Mouse (Mus musculus) adrenal gland, postnatal 25 days (tissue): ENCODE measurements around the gene Frrs1. TPM values are rescaled to one million over a fixed set of nuclear protein-coding genes. Genes with fewer than 3 reads are reported as not detected.

Experiments
- DNase-seq: peaks from one replicate; pipeline ENCODE4 v3.0.0; 2021; ENCODE audit warnings: mixed read lengths
- total RNA-seq: library from RNA; stranded (reverse); gene quantifications from 2 replicates; pipeline ENCODE4 v1.2.3, GENCODE M21; 2021

Gene Frrs1
- total RNA-seq, 1 experiment from 2014 or later, result 31.4 TPM

GRCm38 (mm10) chr3:116848099-116848498, 11.2 kb upstream of the Frrs1 start:
- no peak for DNase-seq

GRCm38 (mm10) chr3:116848936-116849335, 10.3 kb upstream of the Frrs1 start:
- no peak for DNase-seq

- no peak for DNase-seq
These were observed 8.9 kb upstream of the Frrs1 start for GRCm38 (mm10) chr3:116850376-116850775.

- no peak for DNase-seq
These were observed 6.8 kb upstream of the Frrs1 start for GRCm38 (mm10) chr3:116852421-116852820.

DNA sequence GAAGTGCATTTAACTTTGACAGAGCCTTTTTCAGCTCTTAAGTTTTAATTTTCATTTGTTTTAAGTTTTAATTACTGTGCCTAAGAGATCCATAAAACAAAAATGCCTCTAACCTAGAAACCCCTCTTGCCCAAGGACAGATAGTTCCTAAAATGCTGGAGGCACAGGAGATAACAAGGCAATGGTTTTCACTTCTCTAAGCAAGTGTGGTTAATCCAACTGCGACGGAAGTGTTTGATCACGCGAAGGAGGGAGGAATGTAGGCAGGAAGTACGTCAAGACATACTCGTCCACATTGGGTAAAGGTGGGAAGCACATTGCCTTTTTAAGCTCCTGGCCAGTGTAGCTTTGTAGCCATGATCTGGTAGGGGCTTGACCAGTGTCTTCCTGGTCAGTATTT, 1.7 kb upstream of the Frrs1 start:
- DNase-seq, result no peak

DNA sequence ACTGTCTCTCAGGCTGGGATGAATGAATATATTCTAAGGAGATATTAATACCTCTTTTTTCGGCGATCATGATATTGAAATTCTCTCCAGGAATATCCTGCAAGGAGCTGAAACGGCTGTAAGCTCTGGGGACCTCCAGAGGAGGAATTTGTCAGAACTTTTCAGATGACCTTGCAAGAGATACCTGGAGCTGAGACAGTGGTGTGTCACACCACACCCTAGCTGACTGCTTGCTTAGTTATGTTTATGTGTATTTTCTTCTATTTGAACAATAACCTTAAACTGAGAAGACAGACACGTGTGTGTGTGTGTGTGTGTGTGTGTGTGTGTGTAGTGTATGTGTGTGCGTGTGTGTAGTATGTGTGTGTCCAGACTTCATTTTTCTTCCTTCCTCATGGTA, 488 bp downstream of the Frrs1 start:
- no peak for DNase-seq

DNA sequence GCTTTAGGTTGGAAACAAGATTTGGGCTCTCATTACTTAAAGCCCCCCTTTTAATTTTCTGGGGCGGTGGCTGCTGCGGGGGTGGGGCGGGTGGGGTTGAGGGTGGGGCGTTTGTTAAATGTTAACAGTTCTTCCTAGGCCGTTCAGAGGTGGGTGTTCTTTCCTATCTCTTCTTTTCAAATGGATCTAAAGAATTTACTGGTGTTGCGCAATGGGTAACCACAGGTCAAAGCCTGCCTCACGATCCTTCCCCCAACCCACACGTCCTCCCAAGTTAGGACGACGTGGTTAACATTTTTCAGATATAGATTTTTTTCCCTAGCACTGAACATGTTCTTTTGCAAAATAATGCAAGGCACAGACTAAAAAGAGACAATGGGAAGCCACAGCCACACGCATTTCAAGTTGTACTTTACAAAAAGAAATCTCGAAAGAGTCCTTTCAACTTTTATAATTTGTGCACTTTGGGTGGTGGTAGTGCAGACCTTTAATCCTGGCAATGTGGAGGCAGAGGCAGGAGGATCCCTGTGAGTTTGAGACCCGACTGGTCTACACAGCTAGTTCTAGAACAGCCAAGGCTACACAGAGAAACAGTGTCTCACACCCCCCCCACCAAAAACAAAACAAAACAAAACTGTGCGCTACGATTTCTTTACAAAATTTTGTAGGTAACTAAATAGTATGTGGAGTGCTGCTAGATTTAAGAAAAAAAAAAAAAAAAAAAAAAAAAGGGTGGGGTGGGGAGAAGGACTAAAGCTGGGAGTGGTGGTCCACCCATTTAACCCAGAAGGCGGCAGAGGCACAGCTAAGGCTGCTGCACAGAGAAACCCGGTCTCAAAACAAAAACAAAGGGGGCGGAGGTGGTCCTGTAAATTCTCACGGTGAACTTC, 1.3 kb downstream of the Frrs1 start:
- no peak for DNase-seq

DNA sequence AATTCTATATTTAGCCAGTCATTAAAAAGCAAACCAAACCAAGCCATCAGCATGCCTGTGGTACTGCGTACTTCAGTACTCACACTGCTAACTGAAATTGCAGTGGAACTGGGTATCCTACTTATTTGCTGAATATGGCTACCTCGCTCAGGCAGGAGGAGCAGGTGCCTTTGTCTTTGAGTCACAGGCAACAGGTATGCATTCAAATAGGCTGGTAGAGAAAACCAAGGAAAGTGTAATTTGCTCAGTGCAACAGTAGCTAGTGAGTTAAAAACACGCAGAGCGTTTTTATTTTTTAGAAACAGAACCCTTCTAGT, 1.9 kb downstream of the Frrs1 start:
- no peak for DNase-seq

DNA sequence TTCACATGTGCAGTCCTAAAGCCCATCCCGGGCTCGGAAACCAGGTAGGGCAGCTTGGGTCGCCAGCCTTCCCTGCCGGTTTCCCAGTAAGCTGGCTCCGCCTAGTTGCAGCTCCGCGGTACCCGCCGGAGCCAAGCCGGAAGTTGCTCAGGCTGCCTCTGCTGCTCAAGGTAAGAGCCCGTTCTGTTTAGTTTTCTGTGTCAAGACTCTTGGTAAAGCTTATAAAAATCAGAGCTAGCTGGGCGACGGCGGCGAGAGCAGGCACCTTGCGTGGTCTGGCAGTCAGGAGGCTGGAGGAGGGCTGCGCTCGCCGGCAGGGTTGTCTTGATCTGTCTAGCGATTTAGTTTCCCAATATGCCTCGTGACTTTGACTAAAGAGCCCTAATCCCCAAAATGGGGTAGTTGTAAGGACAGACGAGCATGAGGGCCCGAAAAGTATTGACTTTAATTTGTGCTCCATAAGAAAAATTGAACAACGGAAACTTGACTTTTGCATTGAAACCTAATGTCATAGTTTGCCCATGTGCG, 2.3 kb downstream of the Frrs1 start:
- peak; percentile 68 for DNase-seq

- no peak for DNase-seq
These were observed 3.4 kb downstream of the Frrs1 start for GRCm38 (mm10) chr3:116862621-116863020.

DNA sequence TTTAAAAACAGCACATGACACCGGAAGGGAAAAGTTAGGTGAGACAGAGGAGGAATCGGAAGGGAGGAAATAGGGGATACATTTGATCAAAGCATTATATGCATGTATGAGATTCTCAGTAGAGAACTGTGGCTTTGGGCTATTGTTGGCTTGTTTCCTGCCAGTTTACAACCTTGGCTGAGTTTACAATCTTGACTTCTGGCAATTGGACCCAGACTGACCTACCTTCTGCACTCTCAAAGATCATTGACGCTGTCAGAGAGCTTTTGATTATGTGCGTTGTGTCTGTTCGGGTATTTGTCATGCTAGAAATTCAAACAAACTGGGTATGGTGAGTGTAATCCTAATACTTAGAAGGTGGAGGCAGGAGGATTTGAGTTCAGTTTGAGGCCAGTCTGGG, 5.2 kb downstream of the Frrs1 start:
- DNase-seq, result no peak

DNA sequence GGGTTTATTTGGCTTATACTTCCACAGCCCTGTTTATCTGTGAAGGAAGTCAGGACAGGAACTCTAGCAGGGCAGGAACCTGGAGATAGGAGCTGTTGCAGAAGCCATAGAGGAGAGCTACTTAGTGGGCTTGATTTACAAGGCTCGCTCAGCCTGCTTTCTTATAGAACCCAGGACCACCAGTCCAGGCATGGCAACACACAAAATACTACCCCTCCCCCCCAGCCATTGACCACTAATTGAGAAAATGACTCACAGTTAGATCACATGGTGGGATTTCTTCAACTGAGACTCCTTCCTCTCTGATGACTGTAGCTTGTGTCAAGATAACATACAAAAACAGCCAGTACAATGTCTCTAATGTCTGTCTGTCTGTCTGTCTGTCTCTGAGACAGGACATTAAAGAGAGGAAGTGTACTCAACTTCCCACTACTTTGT, 6.0 kb downstream of the Frrs1 start:
- DNase-seq, result no peak

GRCm38 (mm10) chr3:116870372-116870771, 11.1 kb downstream of the Frrs1 start:
- no peak for DNase-seq

DNA sequence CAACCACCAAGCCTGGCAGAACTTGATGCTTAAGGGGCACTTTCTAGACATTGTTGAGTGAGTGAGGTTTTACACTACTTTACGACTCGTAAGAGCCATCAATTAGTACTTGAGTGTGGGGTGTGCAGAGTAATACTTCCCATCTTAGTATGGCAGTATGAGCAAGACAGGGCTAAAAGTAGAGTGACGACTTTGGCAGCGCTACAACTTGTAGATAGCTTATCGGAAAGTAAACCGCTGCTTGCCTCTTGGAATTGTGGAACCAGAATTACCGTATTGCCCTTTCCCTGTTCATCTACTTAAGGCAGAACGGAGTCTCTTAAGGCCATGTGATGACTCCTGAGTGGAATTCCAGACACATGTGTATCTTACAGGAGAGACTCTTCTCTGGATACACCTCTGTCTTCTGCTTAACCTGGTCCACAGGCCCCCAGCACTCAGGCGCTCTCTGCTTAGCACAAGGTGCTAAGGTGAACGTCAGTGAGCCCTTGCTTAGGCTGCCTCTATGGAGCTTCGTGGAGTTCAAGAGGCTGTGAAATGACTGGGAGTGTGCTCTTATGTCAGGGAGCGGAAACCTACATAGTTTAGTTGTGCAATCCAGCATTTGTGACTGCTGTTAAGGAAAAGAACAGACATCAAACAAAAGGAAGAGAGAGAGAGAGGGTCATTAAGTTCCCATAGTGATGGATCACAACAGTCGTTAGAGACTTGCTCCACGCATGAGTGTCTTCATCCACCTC, 23.1 kb downstream of the Frrs1 start:
- DNase-seq, result no peak

- DNase-seq, result no peak
These were observed 25.7 kb downstream of the Frrs1 start for GRCm38 (mm10) chr3:116884941-116885340.

GRCm38 (mm10) chr3:116889358-116889757, 30.1 kb downstream of the Frrs1 start:
- DNase-seq, result no peak

GRCm38 (mm10) chr3:116890576-116890975, 31.3 kb downstream of the Frrs1 start:
- DNase-seq, result no peak

DNA sequence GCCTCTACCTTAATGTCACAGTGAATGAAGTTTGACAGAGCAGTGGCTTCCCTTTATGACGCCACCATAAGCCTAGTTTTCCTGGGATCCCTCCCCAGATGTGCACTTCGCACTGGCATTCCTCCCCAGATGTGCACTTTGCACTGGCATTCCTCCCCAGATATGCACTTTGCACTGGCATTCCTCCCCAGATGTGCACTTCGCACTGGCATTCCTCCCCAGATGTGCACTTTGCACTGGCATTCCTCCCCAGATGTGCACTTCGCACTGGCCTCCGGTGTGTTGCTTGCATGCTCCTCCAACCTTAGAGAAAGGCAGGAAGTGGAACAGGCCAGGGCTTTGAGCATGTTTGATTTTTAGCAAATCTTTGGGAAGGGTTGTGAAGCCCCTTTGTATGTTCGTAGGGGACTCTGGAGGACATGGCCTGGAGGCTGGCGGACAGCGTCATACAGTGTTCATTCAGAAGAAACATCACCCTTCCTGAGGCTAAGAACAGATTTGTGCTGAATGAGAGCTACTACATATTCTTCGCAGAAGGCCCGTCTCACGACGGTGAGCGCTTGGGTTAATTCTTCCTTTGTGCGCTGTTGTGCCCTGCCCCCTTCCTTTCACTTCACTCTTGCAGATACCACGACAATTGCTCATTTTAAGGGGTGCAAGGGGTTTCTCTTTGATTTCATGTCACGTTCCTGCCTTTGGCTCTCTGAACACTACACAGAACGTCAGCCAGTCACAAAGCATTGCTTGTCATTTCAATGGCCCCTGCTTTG, 32.4 kb downstream of the Frrs1 start:
- no peak for DNase-seq

- no peak for DNase-seq
These were observed 32.9 kb downstream of the Frrs1 start for GRCm38 (mm10) chr3:116892206-116892563.

- no peak for DNase-seq
These were observed 33.6 kb downstream of the Frrs1 start for GRCm38 (mm10) chr3:116892872-116893271.

GRCm38 (mm10) chr3:116904158-116904557, 44.9 kb downstream of the Frrs1 start:
- DNase-seq, result peak; percentile 76

- DNase-seq, result no peak
These were observed 46.6 kb downstream of the Frrs1 start for GRCm38 (mm10) chr3:116905898-116906297.

DNA sequence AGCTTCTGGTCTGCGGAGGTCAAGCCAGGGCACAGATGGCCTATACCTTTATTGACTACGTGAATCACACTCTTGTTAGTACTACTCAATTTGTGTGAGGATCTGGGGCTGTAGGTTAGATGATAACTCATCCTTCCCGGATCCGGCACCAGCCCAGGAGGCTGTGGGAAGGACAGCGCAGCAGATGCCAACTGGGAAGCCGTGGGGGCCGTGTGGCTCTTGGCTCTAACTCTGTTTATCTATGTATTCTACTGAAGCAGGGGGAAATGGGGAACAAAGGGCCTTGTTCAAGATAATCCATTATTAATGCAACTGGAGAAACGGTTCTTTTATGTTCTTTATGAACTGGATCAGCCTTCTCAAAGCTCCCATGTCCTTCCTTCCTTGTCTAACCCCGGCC, 47.3 kb downstream of the Frrs1 start:
- DNase-seq, result no peak
